Mouse (Mus musculus) T-cell, adult 2 months (primary cell): Measurements from ENCODE around the gene Spcs2.

Experiments
- DNase-seq: peaks from one replicate; pipeline ENCODE4 v3.0.0; 2022; ENCODE audit warnings: low spot score

Spcs2 gene

DNA sequence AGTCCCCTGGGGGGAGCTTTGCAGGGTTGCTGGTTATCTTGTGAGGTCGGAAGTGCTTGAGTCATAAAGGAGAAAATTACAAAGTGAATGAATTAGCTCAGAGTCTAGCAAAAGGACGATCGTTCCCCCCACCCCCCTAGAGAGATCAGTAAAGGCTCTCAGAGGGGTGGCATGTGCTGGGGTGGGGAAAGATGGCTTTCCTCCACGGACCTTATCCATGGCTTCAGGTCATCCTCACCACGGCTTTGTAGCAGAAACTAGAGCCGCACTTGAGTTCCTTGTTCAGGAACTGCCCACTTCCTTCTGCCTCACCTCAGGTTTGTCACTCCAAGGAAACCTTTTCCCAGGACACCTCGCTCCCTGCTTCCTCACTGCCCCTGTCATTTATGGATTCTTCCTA lies at the start of gene Spcs2:
TSS of gene Spcs2 (minus strand) at position 101 of the 400 bp plus-strand sequence.
- DNase-seq, result no peak

DNA sequence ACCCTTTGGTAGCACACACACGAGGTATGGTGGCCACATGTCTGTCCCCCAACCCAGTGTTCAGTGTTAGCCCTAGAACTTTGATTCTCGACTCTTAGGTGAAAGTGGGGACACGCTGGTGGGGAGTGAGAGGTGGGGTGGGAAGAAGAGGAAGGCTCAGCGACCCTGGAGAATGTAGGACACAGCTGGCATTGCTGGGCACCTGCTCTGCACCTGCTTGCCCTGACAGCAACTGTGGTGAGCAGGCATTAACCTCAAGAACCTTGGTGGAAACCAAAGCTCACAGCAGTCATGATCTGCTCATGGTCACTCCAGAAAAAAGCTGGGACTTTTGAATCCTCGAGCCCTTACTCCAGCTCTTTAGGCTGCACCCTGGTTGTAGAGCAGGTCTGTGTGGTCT lies 47.8 kb upstream of the Spcs2 start:
- DNase-seq, result no peak

DNA sequence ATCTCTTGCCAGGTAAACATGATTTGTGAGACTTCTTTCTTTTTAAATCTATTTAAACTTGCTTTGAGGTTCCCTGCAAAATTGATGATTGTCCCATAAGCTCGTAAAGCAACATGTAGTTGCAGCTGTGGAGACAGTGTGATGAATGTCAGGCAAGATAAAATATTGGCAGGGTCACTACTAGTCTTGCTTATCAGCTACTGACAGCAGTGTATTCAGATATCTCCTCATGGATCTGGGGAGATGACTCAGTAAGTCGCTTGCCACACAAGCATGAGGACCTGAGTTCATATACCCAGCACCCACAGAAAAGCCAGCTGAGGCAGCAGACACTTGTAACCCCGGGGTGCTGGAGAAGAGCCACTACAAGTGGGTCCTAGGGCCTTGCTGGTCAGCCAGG lies 44.2 kb upstream of the Spcs2 start:
- no peak for DNase-seq

- no peak for DNase-seq
These were observed 43.1 kb upstream of the Spcs2 start for GRCm38 (mm10) chr7:99906346-99906745.

DNA sequence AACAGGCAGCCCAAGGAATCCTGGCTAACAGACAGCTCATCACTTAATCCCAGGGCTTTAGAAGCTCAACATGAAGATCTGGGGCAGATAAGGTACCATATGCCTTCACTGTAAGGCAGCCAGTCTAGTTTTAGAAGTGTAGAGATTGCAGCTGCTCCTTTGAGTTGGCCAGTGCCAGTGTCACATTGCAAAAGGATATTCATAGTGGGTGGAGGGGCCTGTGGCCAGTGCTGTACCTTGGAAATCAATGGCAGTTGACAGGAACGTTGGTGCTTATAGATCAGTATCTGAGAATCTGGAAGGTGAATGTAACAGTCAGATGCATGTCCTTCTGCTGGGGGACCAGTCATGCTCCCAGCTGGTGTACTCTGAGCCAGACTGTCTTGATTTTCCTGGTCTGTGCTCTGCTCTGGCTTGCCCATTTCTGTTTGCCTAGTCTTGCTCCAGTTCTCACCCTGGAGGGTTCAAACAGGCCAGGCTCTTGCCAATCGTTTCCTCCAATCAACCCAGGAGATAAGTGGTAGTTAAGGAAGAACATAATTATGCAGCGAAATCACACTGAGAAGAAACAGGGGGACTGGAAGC lies 41.3 kb upstream of the Spcs2 start:
- DNase-seq, result no peak

DNA sequence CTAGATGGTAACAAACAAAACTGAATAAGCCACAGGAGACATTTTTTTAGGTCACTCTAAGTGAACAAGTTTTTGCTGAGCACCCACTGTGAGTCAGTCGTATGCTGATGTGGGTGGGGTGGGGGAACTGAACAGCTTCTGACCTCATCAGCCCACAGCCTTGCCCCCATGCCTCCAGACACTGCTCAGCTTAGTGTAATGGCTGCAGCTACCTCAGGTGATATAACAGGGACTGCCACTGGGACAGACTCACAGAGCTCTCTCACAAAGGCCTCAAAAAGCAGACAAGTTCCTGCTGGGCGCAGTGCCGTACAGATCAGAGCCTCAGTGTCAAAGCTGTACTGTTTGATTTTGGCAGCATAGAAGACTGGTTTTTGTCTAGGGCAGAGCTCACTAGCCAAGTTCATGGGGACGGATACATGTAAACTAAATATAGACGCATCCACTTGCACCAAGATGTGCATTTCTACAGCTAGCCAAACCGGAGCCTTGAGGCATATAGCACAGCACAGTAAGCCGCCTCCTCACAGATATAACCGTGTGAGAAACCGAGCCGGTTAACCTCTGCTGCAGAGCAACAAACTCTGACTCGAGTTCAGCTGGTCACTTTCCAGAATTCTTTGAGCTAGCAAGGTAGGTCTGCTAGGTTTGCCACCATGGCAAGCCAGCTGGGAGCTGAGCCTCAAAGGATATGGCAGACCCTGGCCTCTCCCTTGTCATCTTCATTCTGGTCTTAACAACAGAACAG lies 39.8 kb upstream of the Spcs2 start:
- DNase-seq, result no peak

DNA sequence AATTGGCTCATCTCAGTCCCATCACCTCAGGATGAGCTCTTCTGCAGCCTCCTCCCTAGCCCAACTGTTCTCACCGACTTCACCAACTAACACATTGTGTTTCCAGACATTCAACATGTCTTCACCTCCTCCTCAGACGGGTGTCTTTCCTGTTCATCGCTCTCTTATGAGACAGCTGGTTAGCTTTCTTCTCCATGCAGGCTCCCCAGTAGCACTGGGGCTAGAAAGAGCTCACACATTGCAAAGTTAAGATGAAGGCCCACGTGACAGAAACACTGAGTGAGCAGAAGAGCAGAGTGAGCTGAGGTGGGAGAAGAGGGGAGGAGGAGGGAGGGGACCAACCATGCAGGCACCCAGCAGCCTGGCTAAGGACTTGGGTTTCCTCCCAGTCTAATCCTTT lies 38.9 kb upstream of the Spcs2 start:
- DNase-seq, result no peak

DNA sequence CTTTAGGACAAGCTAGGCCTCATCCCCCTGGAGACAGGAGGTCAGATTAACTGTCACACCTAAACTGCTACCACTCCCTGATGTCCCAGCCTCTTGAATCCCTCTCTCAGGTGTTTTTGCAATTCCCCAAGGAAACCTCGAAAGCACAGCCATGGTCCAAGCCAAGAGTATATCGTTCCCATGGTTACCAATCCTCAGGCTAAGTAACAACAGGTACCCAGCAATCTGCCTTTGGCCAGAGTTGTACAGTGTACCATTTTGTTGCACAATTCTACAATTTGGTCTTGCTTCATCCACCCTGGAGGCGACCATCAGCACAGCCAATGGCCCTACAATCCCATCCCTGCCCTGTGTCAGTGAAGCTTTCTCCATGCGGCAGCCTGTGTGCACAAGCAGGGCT lies 33.6 kb upstream of the Spcs2 start:
- DNase-seq, result no peak

DNA sequence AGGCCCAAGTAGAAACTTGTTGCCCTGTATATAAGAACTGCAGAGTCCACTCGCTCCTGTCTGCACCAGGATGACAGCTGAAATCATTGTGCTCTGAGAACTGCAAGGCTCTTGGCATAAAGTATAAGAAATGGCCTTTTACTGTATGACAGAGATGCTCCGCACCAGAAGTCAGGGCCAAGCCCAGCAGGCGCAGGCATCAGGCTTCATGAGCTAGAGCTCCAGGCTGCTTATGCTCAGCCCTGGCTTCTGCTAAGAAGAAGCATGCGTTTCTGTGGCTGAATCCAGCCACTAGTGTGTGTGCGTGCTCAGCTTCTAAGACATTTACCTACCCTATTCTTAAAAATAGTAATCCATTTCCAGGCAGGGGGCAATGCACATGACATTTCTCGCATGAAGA lies 31.2 kb upstream of the Spcs2 start:
- no peak for DNase-seq

- no peak for DNase-seq
These were observed 30.7 kb upstream of the Spcs2 start for GRCm38 (mm10) chr7:99893967-99894366.

- no peak for DNase-seq
These were observed 29.1 kb upstream of the Spcs2 start for GRCm38 (mm10) chr7:99892351-99892750.

- peak; percentile 19 for DNase-seq
These were observed 28.2 kb upstream of the Spcs2 start for GRCm38 (mm10) chr7:99891471-99891870.

GRCm38 (mm10) chr7:99890168-99890755 lies 27.0 kb upstream of the Spcs2 start:
- DNase-seq, result no peak

- peak; percentile 57 for DNase-seq
These were observed 26.1 kb upstream of the Spcs2 start for GRCm38 (mm10) chr7:99889175-99889880.

GRCm38 (mm10) chr7:99887743-99888142 lies 24.5 kb upstream of the Spcs2 start:
- no peak for DNase-seq

DNA sequence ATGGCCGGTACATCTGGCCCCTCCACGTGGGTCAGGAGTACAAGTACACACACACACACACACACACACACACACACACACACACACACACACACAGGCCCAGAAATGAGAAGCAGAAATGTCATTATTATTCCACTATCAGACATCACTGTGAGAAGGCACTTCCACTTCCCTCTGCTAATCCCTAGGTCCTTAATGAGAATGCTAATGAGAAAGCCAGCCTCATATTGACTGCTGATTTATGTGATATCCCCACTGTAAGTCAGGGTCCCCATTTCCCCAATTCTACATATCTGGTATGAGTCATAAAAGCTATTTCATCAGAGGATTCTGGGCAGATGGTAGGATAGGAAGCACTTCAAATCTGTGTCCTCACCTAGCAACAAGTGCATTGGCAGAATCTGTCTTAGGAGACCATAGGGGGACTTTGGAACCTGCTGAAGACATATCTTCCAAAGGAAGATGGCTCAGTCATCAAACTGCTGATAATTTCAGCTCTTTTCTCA lies 24.0 kb upstream of the Spcs2 start:
- no peak for DNase-seq

DNA sequence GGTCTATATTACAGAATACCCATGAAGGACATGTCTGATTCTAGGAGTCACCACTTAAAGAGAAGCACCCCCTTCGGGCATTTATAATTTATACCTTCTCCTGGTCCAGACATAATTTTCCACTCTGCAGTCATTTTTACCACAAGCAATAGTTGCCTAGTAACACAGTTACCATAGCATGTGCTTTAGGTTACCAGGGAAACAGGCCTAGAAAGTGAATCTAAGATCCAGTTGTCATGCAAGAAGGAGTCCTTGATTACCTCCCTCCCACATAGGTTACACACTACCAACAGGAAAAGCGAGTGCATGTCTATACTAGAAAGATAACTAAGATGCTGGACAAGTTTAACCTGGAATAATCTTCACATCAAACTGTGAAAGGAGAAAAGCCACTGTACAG lies 15.0 kb upstream of the Spcs2 start:
- DNase-seq, result no peak

DNA sequence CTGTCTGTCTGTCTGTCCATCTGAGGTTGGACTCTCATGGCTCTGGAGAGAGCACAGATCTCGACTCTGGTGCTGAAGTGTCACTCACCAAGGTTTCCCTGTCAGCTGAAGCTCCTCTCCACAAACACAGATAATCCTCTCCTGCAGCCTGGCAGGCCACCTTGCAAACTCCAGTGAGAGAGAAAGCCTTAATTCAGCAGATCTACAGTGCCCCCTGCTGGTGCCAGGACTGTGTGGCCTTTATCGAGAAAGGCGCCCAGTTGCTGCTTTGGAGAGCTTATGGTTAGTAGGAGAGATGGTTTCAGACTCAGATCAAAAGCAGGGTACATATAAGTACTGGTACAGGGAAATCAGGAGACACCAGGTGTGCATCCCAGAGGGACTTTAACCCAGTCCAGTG lies 13.1 kb upstream of the Spcs2 start:
- peak; percentile 77 for DNase-seq

GRCm38 (mm10) chr7:99875891-99876290 lies 12.6 kb upstream of the Spcs2 start:
- DNase-seq, result no peak

DNA sequence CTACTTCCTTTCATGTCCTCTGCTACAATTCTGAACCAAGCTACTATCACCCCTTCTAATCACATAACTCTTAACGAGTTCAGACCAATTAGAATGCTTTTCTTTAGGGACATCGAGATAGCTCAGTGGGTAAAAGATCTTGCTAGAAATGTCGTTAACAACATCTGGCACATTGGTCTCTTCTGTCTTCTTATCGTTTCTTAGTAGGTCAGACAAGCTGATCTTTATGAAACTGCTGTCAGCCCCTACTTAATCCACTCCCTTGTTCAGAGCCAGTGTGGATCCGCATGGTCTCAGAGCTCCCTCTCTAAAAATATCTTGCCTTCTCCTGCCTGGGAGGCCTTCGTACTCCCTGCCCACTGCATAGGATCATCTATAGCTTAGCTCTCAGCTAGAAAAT lies 10.7 kb upstream of the Spcs2 start:
- DNase-seq, result no peak

DNA sequence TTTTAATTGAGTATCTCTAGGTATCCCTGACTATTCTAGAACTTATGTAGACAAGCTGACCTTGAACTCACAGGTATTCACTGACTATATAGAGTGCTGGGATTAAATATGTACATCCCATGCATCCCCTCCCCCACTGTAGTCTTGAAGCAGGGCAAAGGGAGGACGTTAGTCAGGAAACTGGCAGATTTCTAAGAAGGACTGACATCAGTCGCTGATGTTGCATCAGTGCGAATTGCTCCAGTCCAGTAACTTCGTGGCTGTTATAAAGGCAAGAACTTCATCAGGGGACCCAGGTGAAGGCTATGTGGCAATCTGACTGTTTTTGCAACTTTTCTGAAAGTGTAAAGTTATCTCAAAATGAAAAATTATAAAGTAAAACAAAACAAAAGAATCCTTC lies 6.0 kb upstream of the Spcs2 start:
- DNase-seq, result no peak

- no peak for DNase-seq
These were observed 2.0 kb upstream of the Spcs2 start for GRCm38 (mm10) chr7:99865219-99865618.
